Mouse (Mus musculus) bone marrow, adult 2 months (tissue): ENCODE results near the gene Rfx8. TPM values are rescaled to one million over a fixed set of nuclear protein-coding genes. Genes with fewer than 3 reads are reported as not detected.

ENCODE experiments used
- H3K27ac ChIP-seq: fragments of 200-500 bp; 2 replicates; pipeline ENCODE4 v1.5.1; 2012; ENCODE audit warnings: low read depth, mild to moderate bottlenecking, control low read depth, inconsistent platforms, low read length; ENCODE audit not compliant: control insufficient read depth, poor library complexity, insufficient read depth
- H3K4me1 ChIP-seq: fragments of 200-500 bp; 2 replicates; pipeline ENCODE4 v1.6.1; 2011; ENCODE audit warnings: low read length; ENCODE audit not compliant: control insufficient read depth, insufficient read depth
- H3K4me3 ChIP-seq: fragments of 200-500 bp; replicated peaks from 2 replicates; pipeline ENCODE3; 2011; ENCODE audit warnings: mild to moderate bottlenecking, low read depth, low read length, control low read depth; ENCODE audit not compliant: control insufficient read depth
- CTCF ChIP-seq: fragments of 200-500 bp; IDR thresholded peaks from 2 replicates; pipeline ENCODE4 v1.5.1; 2011; ENCODE audit warnings: low read length, control low read depth; ENCODE audit not compliant: control insufficient read depth, insufficient read depth
- POLR2A ChIP-seq: fragments of 200-500 bp; IDR thresholded peaks from 2 replicates; pipeline ENCODE4 v1.6.1; 2011; ENCODE audit warnings: low read depth, mild to moderate bottlenecking, control low read depth, low read length, borderline replicate concordance; ENCODE audit not compliant: control insufficient read depth
- WGBS: fragments of 180-500 bp; shearing (Covaris S2); methylation state at CpG from one replicate; pipeline ENCODE4 v1.1.7; 2018; 5-methylcytosine and 5-hydroxymethylcytosine counted together
- polyA plus RNA-seq: library from polyadenylated mRNA; stranded (reverse); fragments of >200 nt; gene quantifications from 2 replicates; pipeline ENCODE4 v1.2.4, GENCODE M21; 2011; ENCODE audit warnings: low replicate concordance; ENCODE audit not compliant: missing spikeins, insufficient read depth, insufficient read length

Rfx8 gene
- polyA plus RNA-seq, 1 experiment: not detected

- no peak for TF ChIP-seq CTCF
- no peak for TF ChIP-seq POLR2A
- Histone ChIP-seq H3K4me1 (no peaks in the 10 kb centered on the region; the same call in 1 of the 2 replicates), H3K4me3 (no peak overlapping the region), H3K27ac (no peak overlapping the region)
- 52% methylated on average over 1 of the region's 1 CpGs for WGBS
Measured at GRCm38 (mm10) chr1:39644333-39644732, 76.5 kb downstream of the Rfx8 start.

GRCm38 (mm10) chr1:39641667-39642066 lies 79.1 kb downstream of the Rfx8 start:
- 87% methylated on average over 7 of the region's 7 CpGs for WGBS
- no peak overlapping the region for H3K27ac ChIP-seq
- no peak overlapping the region for H3K4me3 ChIP-seq
- no peaks in the 10 kb centered on the region; the same call in none of the 2 replicates for H3K4me1 ChIP-seq
- no peak for TF ChIP-seq POLR2A
- TF ChIP-seq CTCF: no peak

GRCm38 (mm10) chr1:39637139-39637538 lies 83.7 kb downstream of the Rfx8 start:
- WGBS: 32% methylated on average over 8 of the region's 8 CpGs
- TF ChIP-seq POLR2A (no peak), CTCF (no peak)
- Histone ChIP-seq H3K4me1 (no peaks in the 10 kb centered on the region; the same call in 1 of the 2 replicates), H3K27ac (no peak overlapping the region), H3K4me3 (no peak overlapping the region)

GRCm38 (mm10) chr1:39636660-39637059 lies 84.1 kb downstream of the Rfx8 start:
- H3K4me3 ChIP-seq: no peak overlapping the region
- no peaks in the 10 kb centered on the region; the same call in 1 of the 2 replicates for H3K4me1 ChIP-seq
- WGBS: 25% methylated on average over 5 of the region's 5 CpGs
- H3K27ac ChIP-seq: no peak overlapping the region
- no peak for TF ChIP-seq CTCF
- TF ChIP-seq POLR2A: no peak

- TF ChIP-seq CTCF (no peak), POLR2A (no peak)
- 10% methylated on average over 5 of the region's 5 CpGs for WGBS
- Histone ChIP-seq H3K4me3 (no peak overlapping the region), H3K4me1 (no peaks in the 10 kb centered on the region; the same call in 1 of the 2 replicates), H3K27ac (no peak overlapping the region)
Measured at GRCm38 (mm10) chr1:39636196-39636595, 84.6 kb downstream of the Rfx8 start.

- H3K4me1 ChIP-seq: no peaks in the 10 kb centered on the region
- WGBS: 80% methylated on average over 9 of the region's 9 CpGs
- no peak overlapping the region for H3K27ac ChIP-seq
- H3K4me3 ChIP-seq: no peak overlapping the region
- TF ChIP-seq POLR2A: no peak
- TF ChIP-seq CTCF: no peak
Measured at GRCm38 (mm10) chr1:39628606-39629005, 92.2 kb downstream of the Rfx8 start.

GRCm38 (mm10) chr1:39625491-39625890 lies 95.3 kb downstream of the Rfx8 start:
- TF ChIP-seq CTCF (no peak), POLR2A (no peak)

GRCm38 (mm10) chr1:39623729-39624128 lies 97.1 kb downstream of the Rfx8 start:
- Histone ChIP-seq H3K4me3 (no peak overlapping the region), H3K4me1 (no peaks in the 10 kb centered on the region), H3K27ac (no peak overlapping the region)
- WGBS: 80% methylated on average over 1 of the region's 1 CpGs
- TF ChIP-seq POLR2A (no peak), CTCF (no peak)

More at GRCm38 (mm10) chr1:39625491-39625890, 95.3 kb downstream of the Rfx8 start:
- H3K27ac ChIP-seq: no peak overlapping the region
- H3K4me1 ChIP-seq: no peaks in the 10 kb centered on the region
- WGBS: 67% methylated on average over 3 of the region's 3 CpGs
- no peak overlapping the region for H3K4me3 ChIP-seq

GRCm38 (mm10) chr1:39623106-39623505 lies 97.7 kb downstream of the Rfx8 start:
- Histone ChIP-seq H3K4me1 (no peaks in the 10 kb centered on the region), H3K27ac (no peak overlapping the region), H3K4me3 (no peak overlapping the region)
- TF ChIP-seq CTCF (no peak), POLR2A (no peak)
- 76% methylated on average over 5 of the region's 5 CpGs for WGBS
